Mouse (Mus musculus) kidney, adult 2 months (tissue): Measurements from ENCODE around the gene Calhm6.

Experiments used
- CTCF ChIP-seq: fragments of 200-500 bp; conservative IDR thresholded peaks from 2 replicates; pipeline ENCODE4 v1.5.1; 2011; ENCODE audit warnings: low read depth, mild to moderate bottlenecking, control low read depth, low read length, moderate library complexity, mixed read lengths; ENCODE audit not compliant: insufficient read depth, insufficient read length
- POLR2A ChIP-seq: fragments of 200-500 bp; IDR thresholded peaks from one replicate; pipeline ENCODE4 v1.6.1; 2011; ENCODE audit warnings: low read depth, low read length, control low read depth

- TF ChIP-seq CTCF (no peak), POLR2A (no peak)
These were observed 39.3 kb downstream of the Calhm6 start for GRCm38 (mm10) chr10:34088515-34088914.
